Mouse (Mus musculus): Measurements from ENCODE around the gene Rsrc2.
A peak's percentile ranks its signal among the peaks of the same experiment; 100 is the strongest.

The Rsrc2 gene

GRCm38 (mm10) chr5:123696961-123697360, 52.3 kb downstream of the Rsrc2 start:
- DNase-seq (ENCODE audit: low spot score), result no peak

GRCm38 (mm10) chr5:123696244-123696643, 53.0 kb downstream of the Rsrc2 start:
- DNase-seq (ENCODE audit: low spot score), result no peak

- DNase-seq (ENCODE audit: low spot score), result no peak
These were observed 54.7 kb downstream of the Rsrc2 start for GRCm38 (mm10) chr5:123694468-123694867.

- DNase-seq (ENCODE audit: low spot score), result peak; percentile 57
These were observed 64.7 kb downstream of the Rsrc2 start, which contains the start of gene Clip1 for GRCm38 (mm10) chr5:123684221-123685144. TSS of gene Clip1 (minus strand) at chr5:123684618.

GRCm38 (mm10) chr5:123683377-123684220, 65.6 kb downstream of the Rsrc2 start:
- peak; percentile 74 for DNase-seq (ENCODE audit: low spot score)

- DNase-seq (ENCODE audit: low spot score), result no peak
These were observed 66.2 kb downstream of the Rsrc2 start for GRCm38 (mm10) chr5:123683043-123683376.

GRCm38 (mm10) chr5:123682372-123682771, 66.8 kb downstream of the Rsrc2 start:
- no peak for DNase-seq (ENCODE audit: low spot score)

- DNase-seq (ENCODE audit: low spot score), result no peak
These were observed 69.5 kb downstream of the Rsrc2 start for GRCm38 (mm10) chr5:123679546-123680263.

GRCm38 (mm10) chr5:123679106-123679505, 70.1 kb downstream of the Rsrc2 start:
- no peak for DNase-seq (ENCODE audit: low spot score)
